Mouse (Mus musculus) midbrain, embryonic 14.5 days (tissue): ENCODE measurements around the gene Agbl4. TPM values are rescaled to one million over a fixed set of nuclear protein-coding genes. Genes with fewer than 3 reads are reported as not detected.

Source experiments
- ATAC-seq: fragments of 200-750 bp; cut with Nextera tagmentation; 2 replicates; pipeline ENCODE4 v1.8.0; 2017; ENCODE audit warnings: moderate number of reproducible peaks, moderate library complexity; ENCODE audit not compliant: low FRiP score, low TSS enrichment
- DNase-seq: peaks from one replicate; pipeline ENCODE4 v3.0.0-alpha.2; 2015
- H3K27ac ChIP-seq: fragments of 300-500 bp; sonication (generic); replicated peaks from 2 replicates; pipeline ENCODE4 v1.5.1; 2014; ENCODE audit warnings: mild to moderate bottlenecking, low read depth, low read length, moderate library complexity
- H3K27me3 ChIP-seq: fragments of 300-500 bp; sonication (generic); 2 replicates; pipeline ENCODE4 v1.6.1; 2014; ENCODE audit warnings: low read length, control low read depth, mixed read lengths; ENCODE audit not compliant: control insufficient read depth, insufficient read depth
- H3K36me3 ChIP-seq: fragments of 300-500 bp; sonication (generic); 2 replicates; pipeline ENCODE4 v1.6.1; 2014; ENCODE audit warnings: low read length, control low read depth; ENCODE audit not compliant: control insufficient read depth, insufficient read depth
- H3K4me1 ChIP-seq: fragments of 300-500 bp; sonication (generic); 2 replicates; pipeline ENCODE4 v1.6.1; 2014; ENCODE audit warnings: mild to moderate bottlenecking, antibody characterized with exemption, low read length, control low read depth; ENCODE audit not compliant: control insufficient read depth, insufficient read depth
- H3K4me2 ChIP-seq: fragments of 300-500 bp; sonication (generic); 2 replicates; pipeline ENCODE4 v1.6.1; 2014; ENCODE audit warnings: mild to moderate bottlenecking, low read length, moderate library complexity
- H3K4me3 ChIP-seq: fragments of 300-500 bp; sonication (generic); replicated peaks from 2 replicates; pipeline ENCODE4 v1.5.1; 2014; ENCODE audit warnings: low read depth, low read length
- H3K9ac ChIP-seq: fragments of 300-500 bp; sonication (generic); replicated peaks from 2 replicates; pipeline ENCODE4 v1.6.1; 2014; ENCODE audit warnings: mild to moderate bottlenecking, low read length, moderate library complexity
- H3K9me3 ChIP-seq: fragments of 300-500 bp; sonication (generic); 2 replicates; pipeline ENCODE4 v1.6.1; 2016; ENCODE audit warnings: low read length, control low read depth, mixed read lengths; ENCODE audit not compliant: control insufficient read depth
- WGBS: fragments of 180-500 bp; shearing (Covaris S2); extraction: QIAGEN DNeasy Blood & Tissue Kit; methylation state at CpG from one replicate; pipeline ENCODE4 v1.1.7; 2014; 5-methylcytosine and 5-hydroxymethylcytosine counted together
- polyA plus RNA-seq: library from polyadenylated mRNA; unstranded; fragments of >200 nt; fragmentation: Nextera tagmentation; extraction: Ambion mirVana; gene quantifications from 2 replicates; pipeline ENCODE4 v1.2.1, GENCODE M21; 2014

Gene Agbl4
- polyA plus RNA-seq, 1 experiment from 2014 or later, result 2.2 TPM

- ATAC-seq (no peak), DNase-seq (peak; percentile 90)
- peak overlapping the region; percentile 40 for H3K4me2 ChIP-seq
- H3K27ac ChIP-seq, result no peak overlapping the region
- H3K27me3 ChIP-seq, result no peaks in the 10 kb centered on the region
- H3K4me1 ChIP-seq, result peaks cover 4% of the 10 kb centered on the region; the same call in 1 of the 2 replicates
- WGBS, result 12% methylated on average over 6 of the region's 6 CpGs
- no peak overlapping the region for H3K9ac ChIP-seq
- H3K9me3 ChIP-seq, result no peaks in the 10 kb centered on the region
- no peak overlapping the region for H3K4me3 ChIP-seq
- no peaks in the 10 kb centered on the region for H3K36me3 ChIP-seq
These were observed 1290.2 kb downstream of the Agbl4 start for GRCm38 (mm10) chr4:111687613-111688012.

- Histone ChIP-seq H3K36me3 (no peaks in the 10 kb centered on the region), H3K4me3 (no peak overlapping the region), H3K27me3 (no peaks in the 10 kb centered on the region), H3K9ac (no peak overlapping the region), H3K9me3 (no peaks in the 10 kb centered on the region), H3K4me1 (peaks cover 4% of the 10 kb centered on the region; the same call in 1 of the 2 replicates), H3K4me2 (no peak overlapping the region), H3K27ac (peak overlapping the region; percentile 6; the same call in 1 of the 2 replicates)
- DNase-seq (peak; percentile 72), ATAC-seq (peak; percentile 73)
- 36% methylated on average over 5 of the region's 5 CpGs for WGBS
These were observed 1293.6 kb downstream of the Agbl4 start for GRCm38 (mm10) chr4:111691057-111691543.

- whole genome bisulfite sequencing, result 86% methylated on average over 1 of the region's 1 CpGs
- no peak for ATAC-seq
- H3K36me3 ChIP-seq, result no peaks in the 10 kb centered on the region
- no peaks in the 10 kb centered on the region for H3K4me1 ChIP-seq
- H3K27me3 ChIP-seq, result no peaks in the 10 kb centered on the region
- no peak overlapping the region for H3K4me3 ChIP-seq
- no peak overlapping the region for H3K9ac ChIP-seq
- H3K9me3 ChIP-seq, result no peaks in the 10 kb centered on the region
- H3K4me2 ChIP-seq, result no peak overlapping the region
- no peak overlapping the region for H3K27ac ChIP-seq
- DNase-seq, result no peak
These were observed 1303.9 kb downstream of the Agbl4 start for GRCm38 (mm10) chr4:111701381-111701780.

- Histone ChIP-seq H3K4me2 (no peak overlapping the region), H3K9me3 (no peaks in the 10 kb centered on the region), H3K9ac (no peak overlapping the region), H3K27ac (no peak overlapping the region), H3K4me1 (no peaks in the 10 kb centered on the region), H3K36me3 (no peaks in the 10 kb centered on the region), H3K4me3 (no peak overlapping the region), H3K27me3 (no peaks in the 10 kb centered on the region)
- DNase-seq (no peak), ATAC-seq (no peak)
- 90% methylated on average over 2 of the region's 2 CpGs for WGBS
These were observed 1306.7 kb downstream of the Agbl4 start for GRCm38 (mm10) chr4:111704126-111704525.

- Histone ChIP-seq H3K27me3 (no peaks in the 10 kb centered on the region), H3K4me2 (no peak overlapping the region), H3K9ac (no peak overlapping the region), H3K4me1 (no peaks in the 10 kb centered on the region), H3K27ac (no peak overlapping the region), H3K36me3 (no peaks in the 10 kb centered on the region), H3K4me3 (no peak overlapping the region), H3K9me3 (no peaks in the 10 kb centered on the region)
- no peak for DNase-seq
- ATAC-seq, result no peak
- WGBS, result 85% methylated on average over 3 of the region's 3 CpGs
These were observed 1307.5 kb downstream of the Agbl4 start for GRCm38 (mm10) chr4:111704975-111705374.

Other genes with a start within 250 kb of the Agbl4 start
- 350 and 366 TPM in 2 replicates for gene Elavl4, start 45.8 kb upstream of the Agbl4 start, polyA plus RNA-seq